Mouse (Mus musculus) MN1 (cell line): ENCODE data around the gene Ss18l2.

ENCODE experiments used
- DNase-seq: peaks from one replicate; pipeline ENCODE4 v3.0.0-alpha.2; 2016; ENCODE audit warnings: low spot score

Gene Ss18l2

GRCm38 (mm10) chr9:121709898-121710583 lies at the start of gene Ss18l2:
Gene Ss18l2 (plus strand): TSS chr9:121710329.
- peak; percentile 99 for DNase-seq

GRCm38 (mm10) chr9:121663467-121663866 lies 46.7 kb upstream of the Ss18l2 start:
- no peak for DNase-seq

- DNase-seq, result no peak
Observed at GRCm38 (mm10) chr9:121664104-121664503, 46.0 kb upstream of the Ss18l2 start.

- DNase-seq, result no peak
Observed at GRCm38 (mm10) chr9:121666957-121667630, 43.0 kb upstream of the Ss18l2 start.

GRCm38 (mm10) chr9:121667822-121668221 lies 42.3 kb upstream of the Ss18l2 start:
- DNase-seq, result no peak

GRCm38 (mm10) chr9:121669348-121669791 lies 40.8 kb upstream of the Ss18l2 start:
- peak; percentile 74 for DNase-seq

- peak; percentile 76 for DNase-seq
Observed at GRCm38 (mm10) chr9:121671300-121671699, 38.8 kb upstream of the Ss18l2 start.

GRCm38 (mm10) chr9:121672311-121672710 lies 37.8 kb upstream of the Ss18l2 start:
- DNase-seq, result no peak

- DNase-seq, result no peak
Observed at GRCm38 (mm10) chr9:121673716-121674115, 36.4 kb upstream of the Ss18l2 start.

- DNase-seq, result no peak
Observed at GRCm38 (mm10) chr9:121675011-121675410, 35.1 kb upstream of the Ss18l2 start.

- DNase-seq, result no peak
Observed at GRCm38 (mm10) chr9:121675556-121675955, 34.6 kb upstream of the Ss18l2 start.

- DNase-seq, result no peak
Observed at GRCm38 (mm10) chr9:121677069-121677468, 33.1 kb upstream of the Ss18l2 start.

- DNase-seq, result no peak
Observed at GRCm38 (mm10) chr9:121677476-121677875, 32.7 kb upstream of the Ss18l2 start.

- peak; percentile 47 for DNase-seq
Observed at GRCm38 (mm10) chr9:121679549-121679948, 30.6 kb upstream of the Ss18l2 start.

- no peak for DNase-seq
Observed at GRCm38 (mm10) chr9:121681191-121681590, 28.9 kb upstream of the Ss18l2 start.

GRCm38 (mm10) chr9:121682037-121682680 lies 28.0 kb upstream of the Ss18l2 start:
- DNase-seq, result no peak

GRCm38 (mm10) chr9:121684702-121685101 lies 25.4 kb upstream of the Ss18l2 start:
- DNase-seq, result no peak

GRCm38 (mm10) chr9:121690200-121690651 lies 19.9 kb upstream of the Ss18l2 start:
- no peak for DNase-seq

- DNase-seq, result no peak
Observed at GRCm38 (mm10) chr9:121690734-121691133, 19.4 kb upstream of the Ss18l2 start.

GRCm38 (mm10) chr9:121694736-121695135 lies 15.4 kb upstream of the Ss18l2 start:
- no peak for DNase-seq

GRCm38 (mm10) chr9:121696626-121697025 lies 13.5 kb upstream of the Ss18l2 start:
- no peak for DNase-seq

GRCm38 (mm10) chr9:121697150-121698049 lies 12.7 kb upstream of the Ss18l2 start:
- DNase-seq, result peak; percentile 60
